Mouse (Mus musculus) kidney, postnatal 0 days (tissue): ENCODE results near the gene Gm20792. TPM values are rescaled to one million over a fixed set of nuclear protein-coding genes. Genes with fewer than 3 reads are reported as not detected.
"Not testable (repeated sequence)": the region's sequence is repeated elsewhere in the genome, so short reads cannot be mapped to it uniquely, and the experiment has no call there.

Source experiments
- ATAC-seq: fragments of 200-750 bp; cut with Nextera tagmentation; replicated peaks from 2 replicates; pipeline ENCODE4 v1.8.0; 2017; ENCODE audit warnings: low read depth, moderate number of reproducible peaks, moderate TSS enrichment, moderate library complexity; ENCODE audit not compliant: low FRiP score
- DNase-seq: peaks from one replicate; pipeline ENCODE4 v3.0.0-alpha.2; 2016; ENCODE audit warnings: low spot score
- H3K27ac ChIP-seq: fragments of 300-500 bp; sonication (generic); 2 replicates; pipeline ENCODE4 v1.5.1; 2014; ENCODE audit warnings: mild to moderate bottlenecking
- H3K27me3 ChIP-seq: fragments of 300-500 bp; sonication (generic); 2 replicates; pipeline ENCODE4 v1.6.1; 2014; ENCODE audit warnings: low read length, mixed read lengths; ENCODE audit not compliant: insufficient read depth
- H3K36me3 ChIP-seq: fragments of 300-500 bp; sonication (generic); 2 replicates; pipeline ENCODE4 v1.6.1; 2014; ENCODE audit warnings: low read length, mixed read lengths; ENCODE audit not compliant: insufficient read depth
- H3K4me1 ChIP-seq: fragments of 300-500 bp; sonication (generic); replicated peaks from 2 replicates; pipeline ENCODE4 v1.6.1; 2014; ENCODE audit warnings: antibody characterized with exemption, low read length, mixed read lengths; ENCODE audit not compliant: insufficient read depth
- H3K4me2 ChIP-seq: fragments of 300-500 bp; sonication (generic); 2 replicates; pipeline ENCODE4 v1.6.1; 2014; ENCODE audit warnings: mild to moderate bottlenecking, low read length, moderate library complexity, mixed read lengths
- H3K4me3 ChIP-seq: fragments of 300-500 bp; sonication (generic); replicated peaks from 2 replicates; pipeline ENCODE4 v1.5.1; 2014; ENCODE audit warnings: low read depth, low read length
- H3K9ac ChIP-seq: fragments of 300-500 bp; sonication (generic); 2 replicates; pipeline ENCODE4 v1.6.1; 2014; ENCODE audit warnings: low read depth, low read length
- H3K9me3 ChIP-seq: fragments of 300-500 bp; sonication (generic); replicated peaks from 2 replicates; pipeline ENCODE4 v1.6.1; 2016; ENCODE audit warnings: low read length, inconsistent platforms, mixed read lengths
- WGBS: fragments of 180-500 bp; shearing (Covaris S2); extraction: QIAGEN DNeasy Blood & Tissue Kit; methylation state at CpG from one replicate; pipeline ENCODE4 v1.1.7; 2014; 5-methylcytosine and 5-hydroxymethylcytosine counted together
- polyA plus RNA-seq: library from polyadenylated mRNA; unstranded; fragments of >200 nt; fragmentation: Nextera tagmentation; extraction: Ambion mirVana; gene quantifications from 2 replicates; pipeline ENCODE4 v1.2.1, GENCODE M21; 2015

The Gm20792 gene
- not detected in 2 replicates for polyA plus RNA-seq

GRCm38 (mm10) chrY:48311555-48311954 is at the start of gene Gm20792:
Gm20792 (plus strand) TSS chrY:48311855.
- H3K4me3 ChIP-seq, H3K9me3 ChIP-seq, DNase-seq, H3K27me3 ChIP-seq, H3K36me3 ChIP-seq, ATAC-seq, H3K27ac ChIP-seq, H3K4me2 ChIP-seq, H3K4me1 ChIP-seq, H3K9ac ChIP-seq: not testable (repeated sequence)
- WGBS = no CpG with 5 or more reads among the region's 8 CpGs
